Mouse (Mus musculus): ENCODE measurements around the gene Hsf2bp.

GRCm38 (mm10) chr17:31982326-31983190, 53.6 kb downstream of the Hsf2bp start:
- TF ChIP-seq CTCF (IDR thresholded peaks at IDR 0.05; ENCODE audit: control insufficient read depth, insufficient read depth, low read length) = no peak
- no peak for TF ChIP-seq POLR2A (IDR thresholded peaks at IDR 0.05; ENCODE audit: borderline replicate concordance, control insufficient read depth, low read depth, low read length)

Data from bone marrow, adult 2 months (tissue).